Mouse (Mus musculus): ENCODE results near the gene Scfd2. TPM values are rescaled to one million over a fixed set of nuclear protein-coding genes. Genes with fewer than 3 reads are reported as not detected.

Gene Scfd2
- polyA plus RNA-seq, 1 experiment from 2014 or later: 15.0 TPM

DNA sequence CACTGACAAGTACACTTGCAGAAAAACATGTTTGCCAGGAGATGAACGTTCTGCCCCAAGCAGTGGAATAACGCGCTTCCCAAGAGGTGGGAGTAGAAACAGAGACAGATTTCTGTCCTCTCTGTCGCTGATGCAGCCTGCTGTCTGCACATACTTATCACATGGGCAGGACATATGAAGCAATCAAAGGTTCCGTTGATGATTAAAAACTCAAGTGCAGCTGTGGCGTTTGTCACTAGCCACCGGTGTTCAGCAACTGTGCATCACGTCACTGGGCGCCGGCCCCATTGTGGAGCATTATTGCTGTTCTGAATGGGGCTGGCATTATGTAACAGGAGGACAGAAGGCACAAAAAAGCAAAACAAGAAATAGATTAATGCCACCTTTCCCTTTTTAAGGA, 348.4 kb downstream of the Scfd2 start:
- 0 out of 2 replicates have a peak, but pooled peaks have one; percentile 16 for ATAC-seq (replicated peaks; ENCODE audit: extremely low read depth, insufficient read depth, low FRiP score)

DNA sequence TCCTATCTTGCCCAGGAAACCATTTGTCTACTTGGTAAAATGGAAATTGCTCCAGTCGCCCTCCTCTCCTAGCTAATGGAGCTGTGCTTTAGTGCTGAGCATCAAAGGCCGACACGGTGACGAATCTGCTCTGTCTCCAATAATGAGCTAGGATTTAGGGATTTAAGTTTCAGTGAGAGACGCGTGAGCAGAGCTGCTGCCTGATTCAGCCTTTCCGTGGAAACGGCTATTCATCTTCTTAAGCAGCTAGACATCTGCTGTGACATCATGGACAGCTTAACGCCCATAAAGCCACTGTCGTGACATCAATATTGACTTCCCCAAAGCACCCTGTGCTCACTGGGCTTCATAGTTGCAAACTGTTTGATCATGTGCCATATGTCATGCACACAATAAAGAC, 351.3 kb downstream of the Scfd2 start:
- Histone ChIP-seq H3K4me1 (ENCODE audit: control insufficient read depth, insufficient read depth, low read length) (peaks cover 29% of the 10 kb centered on the region), H3K27me3 (ENCODE audit: control insufficient read depth, insufficient read depth, low read length) (no peaks in the 10 kb centered on the region), H3K4me2 (ENCODE audit: low read depth, low read length) (no peak overlapping the region), H3K9ac (ENCODE audit: low read length) (no peak overlapping the region), H3K9me3 (replicated peaks; ENCODE audit: control insufficient read depth, low read length) (no peaks in the 10 kb centered on the region), H3K4me3 (ENCODE audit: low read length) (no peak overlapping the region), H3K27ac (ENCODE audit: low read length) (no peak overlapping the region), H3K36me3 (ENCODE audit: control insufficient read depth, insufficient read depth) (no peaks in the 10 kb centered on the region)
- no peak for ATAC-seq (replicated peaks; ENCODE audit: extremely low read depth, insufficient read depth, low FRiP score)
- WGBS: 67% methylated on average over 10 of the region's 10 CpGs

More for the DNA sequence above, 348.4 kb downstream of the Scfd2 start:
- WGBS: 32% methylated on average over 10 of the region's 10 CpGs
- 0 out of 2 replicates have a peak overlapping the region, but pooled peaks have one; percentile 32 for H3K9ac ChIP-seq (ENCODE audit: low read length)
- H3K4me1 ChIP-seq (ENCODE audit: control insufficient read depth, insufficient read depth, low read length): peaks cover 29% of the 10 kb centered on the region
- H3K36me3 ChIP-seq (ENCODE audit: control insufficient read depth, insufficient read depth): no peaks in the 10 kb centered on the region
- no peak overlapping the region for H3K27ac ChIP-seq (ENCODE audit: low read length)
- no peaks in the 10 kb centered on the region for H3K9me3 ChIP-seq (replicated peaks; ENCODE audit: control insufficient read depth, low read length)
- no peaks in the 10 kb centered on the region for H3K27me3 ChIP-seq (ENCODE audit: control insufficient read depth, insufficient read depth, low read length)
- H3K4me3 ChIP-seq (ENCODE audit: low read length): no peak overlapping the region
- peak overlapping the region; percentile 21; the same call in 1 of the 2 replicates for H3K4me2 ChIP-seq (ENCODE audit: low read depth, low read length)

DNA sequence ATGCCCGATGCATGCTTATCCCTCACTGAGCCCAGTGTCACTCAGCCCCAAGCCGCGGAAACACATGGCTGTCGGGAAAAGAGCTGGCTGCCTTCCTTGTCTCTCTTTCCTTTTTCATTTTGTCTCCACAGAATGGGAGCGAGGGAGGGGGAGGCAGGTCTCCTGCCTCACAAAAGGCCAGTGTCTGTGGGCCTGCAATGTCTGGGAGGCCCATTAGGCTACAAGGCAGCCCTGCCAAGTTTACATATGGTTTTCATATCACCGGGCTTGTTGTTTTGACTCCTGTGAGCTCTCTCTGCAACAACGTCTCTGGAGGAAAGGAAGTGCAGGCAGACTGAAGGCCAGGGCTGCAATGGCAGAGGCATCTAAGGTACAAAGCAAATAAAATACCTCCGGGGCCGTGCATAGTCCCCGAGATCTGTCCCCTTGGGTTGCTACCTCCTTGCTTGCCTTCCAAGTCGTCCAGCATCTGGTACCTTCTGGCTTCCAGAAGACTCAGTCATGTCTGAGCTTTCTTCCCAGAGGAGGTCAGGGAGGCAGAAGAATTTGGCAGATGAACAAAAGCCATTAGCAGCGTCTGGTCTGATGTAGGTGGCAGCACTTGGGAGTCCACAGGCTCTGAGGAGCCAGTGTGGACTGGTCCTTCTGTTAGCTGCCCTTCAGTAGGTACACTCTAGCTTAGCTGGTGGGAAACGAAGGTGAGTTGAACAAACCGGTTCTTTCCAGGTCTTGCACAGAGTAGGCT, 355.9 kb downstream of the Scfd2 start:
- no peaks in the 10 kb centered on the region for H3K36me3 ChIP-seq (ENCODE audit: control insufficient read depth, insufficient read depth)
- peak overlapping the region; percentile 14; the same call in 1 of the 2 replicates for H3K4me2 ChIP-seq (ENCODE audit: low read depth, low read length)
- ATAC-seq (replicated peaks; ENCODE audit: extremely low read depth, insufficient read depth, low FRiP score): peak; percentile 58
- H3K9me3 ChIP-seq (replicated peaks; ENCODE audit: control insufficient read depth, low read length): no peaks in the 10 kb centered on the region
- peak overlapping the region; percentile 64 for H3K27ac ChIP-seq (ENCODE audit: low read length)
- H3K4me1 ChIP-seq (ENCODE audit: control insufficient read depth, insufficient read depth, low read length): peaks cover 35% of the 10 kb centered on the region
- H3K4me3 ChIP-seq (ENCODE audit: low read length): no peak overlapping the region
- 36% methylated on average over 14 of the region's 14 CpGs for WGBS
- no peaks in the 10 kb centered on the region for H3K27me3 ChIP-seq (ENCODE audit: control insufficient read depth, insufficient read depth, low read length)
- 0 out of 2 replicates have a peak overlapping the region, but pooled peaks have one; percentile 4 for H3K9ac ChIP-seq (ENCODE audit: low read length)

DNA sequence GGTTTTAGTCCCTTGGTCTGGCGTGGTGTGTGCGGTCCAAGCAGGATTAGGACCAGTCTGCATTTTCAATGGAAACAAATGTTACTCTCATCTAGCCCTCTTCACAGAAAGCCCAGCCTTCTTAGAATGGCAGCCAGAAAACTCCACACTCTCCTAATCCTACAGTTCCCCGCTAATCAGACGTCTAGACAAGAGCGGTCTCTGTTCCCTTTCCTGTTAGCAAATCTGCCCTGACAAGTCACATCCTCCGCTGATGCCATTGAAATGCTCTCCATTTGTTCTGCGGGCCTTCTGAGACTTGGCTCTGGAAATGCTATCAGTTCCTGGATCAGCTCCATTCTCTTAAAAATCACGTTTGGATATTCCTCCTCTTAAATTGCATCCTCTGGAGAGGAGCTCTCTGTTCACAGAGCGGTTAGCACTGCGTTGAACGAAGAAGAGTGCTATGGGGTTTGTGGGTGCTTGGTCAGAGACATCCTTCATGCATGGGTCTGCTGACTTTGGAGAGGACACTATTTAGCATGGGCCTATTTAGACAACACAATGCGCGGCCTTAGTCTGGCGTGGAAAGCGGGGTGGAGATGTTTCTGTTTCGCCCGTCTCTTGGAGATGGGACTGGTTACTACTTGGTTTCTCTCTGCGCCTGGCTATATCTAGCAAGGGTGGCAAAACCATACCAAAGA, 358.3 kb downstream of the Scfd2 start:
- H3K27ac ChIP-seq (ENCODE audit: low read length): peak overlapping the region; percentile 84
- no peak overlapping the region for H3K4me3 ChIP-seq (ENCODE audit: low read length)
- H3K36me3 ChIP-seq (ENCODE audit: control insufficient read depth, insufficient read depth): no peaks in the 10 kb centered on the region
- no peaks in the 10 kb centered on the region for H3K9me3 ChIP-seq (replicated peaks; ENCODE audit: control insufficient read depth, low read length)
- no peaks in the 10 kb centered on the region for H3K27me3 ChIP-seq (ENCODE audit: control insufficient read depth, insufficient read depth, low read length)
- peaks cover 35% of the 10 kb centered on the region for H3K4me1 ChIP-seq (ENCODE audit: control insufficient read depth, insufficient read depth, low read length)
- ATAC-seq (replicated peaks; ENCODE audit: extremely low read depth, insufficient read depth, low FRiP score): peak; percentile 55
- no peak overlapping the region; the same call in 1 of the 2 replicates for H3K9ac ChIP-seq (ENCODE audit: low read length)
- 54% methylated on average over 18 of the region's 18 CpGs for WGBS
- no peak overlapping the region for H3K4me2 ChIP-seq (ENCODE audit: low read depth, low read length)

DNA sequence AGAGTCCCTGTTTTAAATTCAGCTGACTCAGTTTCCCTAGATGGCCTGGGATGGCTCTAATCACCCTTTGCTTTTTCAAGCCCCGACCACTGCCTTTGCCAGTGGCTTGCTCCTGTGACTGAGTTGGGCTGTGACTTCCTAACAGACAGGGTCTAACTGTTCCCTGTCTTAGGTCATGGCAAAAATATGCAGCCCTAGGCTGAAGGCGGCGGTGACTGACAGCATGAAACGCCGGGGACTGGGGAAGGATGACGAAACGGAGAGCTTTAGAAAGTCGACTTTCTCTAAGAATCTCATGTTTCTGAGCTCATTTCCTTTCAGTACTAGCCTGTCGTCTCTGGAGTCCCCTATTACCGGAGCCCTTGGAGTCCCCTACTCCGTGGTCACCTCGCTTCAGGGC, 359.4 kb downstream of the Scfd2 start:
- Histone ChIP-seq H3K9ac (ENCODE audit: low read length) (peak overlapping the region; percentile 59), H3K27me3 (ENCODE audit: control insufficient read depth, insufficient read depth, low read length) (no peaks in the 10 kb centered on the region), H3K4me1 (ENCODE audit: control insufficient read depth, insufficient read depth, low read length) (peaks cover 35% of the 10 kb centered on the region), H3K36me3 (ENCODE audit: control insufficient read depth, insufficient read depth) (no peaks in the 10 kb centered on the region), H3K27ac (ENCODE audit: low read length) (peak overlapping the region; percentile 84), H3K4me3 (ENCODE audit: low read length) (peak overlapping the region; percentile 16; the same call in 1 of the 2 replicates), H3K9me3 (replicated peaks; ENCODE audit: control insufficient read depth, low read length) (no peaks in the 10 kb centered on the region), H3K4me2 (ENCODE audit: low read depth, low read length) (peak overlapping the region; percentile 52)
- WGBS: 18% methylated on average over 12 of the region's 12 CpGs
- peak; percentile 73 for ATAC-seq (replicated peaks; ENCODE audit: extremely low read depth, insufficient read depth, low FRiP score)

DNA sequence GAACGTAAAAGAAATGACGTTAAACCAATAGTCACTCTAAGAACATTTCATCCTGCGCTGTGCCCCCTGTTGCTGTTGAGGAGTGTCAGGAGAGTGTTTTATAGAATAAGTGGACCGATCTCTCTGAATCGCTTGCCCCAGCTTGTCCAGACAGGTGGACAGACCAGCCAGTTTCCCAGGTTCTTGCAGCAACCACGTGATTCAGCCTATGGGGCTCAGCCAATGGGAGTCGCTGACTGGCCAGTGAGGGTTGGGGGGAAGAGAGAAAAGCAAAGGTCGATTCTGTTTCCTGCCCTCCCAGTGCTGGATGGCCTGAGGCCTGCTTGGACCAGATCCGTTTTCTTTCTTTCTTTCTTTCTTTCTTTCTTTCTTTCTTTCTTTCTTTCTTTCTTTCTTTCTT, 359.8 kb downstream of the Scfd2 start:
- H3K4me3 ChIP-seq (ENCODE audit: low read length): no peak overlapping the region
- peaks cover 34% of the 10 kb centered on the region for H3K4me1 ChIP-seq (ENCODE audit: control insufficient read depth, insufficient read depth, low read length)
- WGBS: 67% methylated on average over 9 of the region's 9 CpGs
- no peaks in the 10 kb centered on the region for H3K36me3 ChIP-seq (ENCODE audit: control insufficient read depth, insufficient read depth)
- H3K9me3 ChIP-seq (replicated peaks; ENCODE audit: control insufficient read depth, low read length): no peaks in the 10 kb centered on the region
- H3K27me3 ChIP-seq (ENCODE audit: control insufficient read depth, insufficient read depth, low read length): no peaks in the 10 kb centered on the region
- ATAC-seq (replicated peaks; ENCODE audit: extremely low read depth, insufficient read depth, low FRiP score): no peak
- no peak overlapping the region; the same call in 1 of the 2 replicates for H3K9ac ChIP-seq (ENCODE audit: low read length)
- peak overlapping the region; percentile 52; the same call in 1 of the 2 replicates for H3K4me2 ChIP-seq (ENCODE audit: low read depth, low read length)
- H3K27ac ChIP-seq (ENCODE audit: low read length): peak overlapping the region; percentile 84

DNA sequence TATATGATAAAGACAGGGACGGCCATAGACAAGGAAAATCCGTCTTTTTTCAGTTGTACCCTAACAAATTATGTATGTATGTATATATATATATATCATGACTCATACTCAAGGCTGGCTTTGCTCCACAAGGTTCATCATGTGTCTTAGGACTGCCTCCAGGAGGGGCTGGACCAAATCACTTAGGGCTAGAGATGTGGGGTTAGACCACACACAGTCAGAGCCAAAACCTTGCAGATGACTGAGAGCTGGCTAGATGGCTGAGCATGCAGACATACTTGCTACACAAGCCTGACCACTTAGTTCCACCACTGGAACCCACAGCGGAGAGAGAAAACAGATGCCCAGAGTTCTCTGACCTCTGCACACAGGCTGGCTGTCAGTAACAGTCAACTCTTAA, 363.5 kb downstream of the Scfd2 start:
- Histone ChIP-seq H3K27me3 (ENCODE audit: control insufficient read depth, insufficient read depth, low read length) (no peaks in the 10 kb centered on the region), H3K9me3 (replicated peaks; ENCODE audit: control insufficient read depth, low read length) (no peaks in the 10 kb centered on the region), H3K9ac (ENCODE audit: low read length) (no peak overlapping the region), H3K4me2 (ENCODE audit: low read depth, low read length) (no peak overlapping the region), H3K27ac (ENCODE audit: low read length) (no peak overlapping the region), H3K4me1 (ENCODE audit: control insufficient read depth, insufficient read depth, low read length) (peaks cover 27% of the 10 kb centered on the region), H3K4me3 (ENCODE audit: low read length) (no peak overlapping the region), H3K36me3 (ENCODE audit: control insufficient read depth, insufficient read depth) (no peaks in the 10 kb centered on the region)
- 66% methylated on average over 3 of the region's 3 CpGs for WGBS
- no peak for ATAC-seq (replicated peaks; ENCODE audit: extremely low read depth, insufficient read depth, low FRiP score)

DNA sequence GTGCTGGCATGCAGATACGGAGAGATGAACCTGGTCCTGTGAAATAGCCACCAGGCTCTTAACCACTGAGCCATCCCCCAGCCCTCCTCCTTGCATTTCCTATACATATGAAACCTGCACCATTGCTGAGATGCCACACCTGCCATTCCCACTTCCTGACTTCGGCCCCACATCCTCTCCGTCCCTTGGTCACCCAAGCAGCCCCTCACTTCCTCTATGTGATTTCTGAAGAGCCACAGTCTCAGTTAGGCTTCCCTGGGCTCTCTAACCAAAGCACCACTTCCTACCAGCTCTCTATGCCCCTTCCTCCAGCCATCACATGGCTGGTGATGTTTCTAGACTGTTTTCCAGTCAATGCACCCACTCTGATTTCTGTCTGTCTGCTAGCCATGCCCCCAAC, 364.9 kb downstream of the Scfd2 start:
- ATAC-seq (replicated peaks; ENCODE audit: extremely low read depth, insufficient read depth, low FRiP score): no peak
- Histone ChIP-seq H3K4me2 (ENCODE audit: low read depth, low read length) (no peak overlapping the region), H3K27me3 (ENCODE audit: control insufficient read depth, insufficient read depth, low read length) (no peaks in the 10 kb centered on the region), H3K36me3 (ENCODE audit: control insufficient read depth, insufficient read depth) (no peaks in the 10 kb centered on the region), H3K27ac (ENCODE audit: low read length) (no peak overlapping the region), H3K9ac (ENCODE audit: low read length) (no peak overlapping the region), H3K9me3 (replicated peaks; ENCODE audit: control insufficient read depth, low read length) (no peaks in the 10 kb centered on the region), H3K4me3 (ENCODE audit: low read length) (no peak overlapping the region), H3K4me1 (ENCODE audit: control insufficient read depth, insufficient read depth, low read length) (peaks cover 28% of the 10 kb centered on the region)
- WGBS: 84% methylated on average over 3 of the region's 3 CpGs

DNA sequence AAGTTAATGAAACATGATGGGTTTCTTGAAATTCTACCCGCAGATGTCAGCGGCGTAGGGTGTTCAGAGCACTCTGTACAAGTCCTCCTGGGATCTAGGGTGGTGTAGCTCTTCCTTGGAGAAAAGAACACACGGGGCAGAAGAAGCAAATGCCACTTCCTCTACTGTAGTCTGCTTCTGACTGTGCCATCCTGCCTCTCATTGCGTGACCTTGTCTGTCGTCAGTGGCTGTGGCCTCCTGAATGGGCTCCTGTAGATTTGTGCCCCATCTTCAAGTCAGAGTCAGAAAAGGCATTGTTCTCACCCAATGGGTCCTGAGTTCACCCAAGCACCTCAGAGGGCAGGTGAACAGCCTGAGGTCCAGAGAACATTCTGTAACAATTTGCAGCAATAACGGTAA, 367.0 kb downstream of the Scfd2 start:
- Histone ChIP-seq H3K4me2 (ENCODE audit: low read depth, low read length) (no peak overlapping the region), H3K27me3 (ENCODE audit: control insufficient read depth, insufficient read depth, low read length) (no peaks in the 10 kb centered on the region), H3K4me1 (ENCODE audit: control insufficient read depth, insufficient read depth, low read length) (peaks cover 45% of the 10 kb centered on the region), H3K9ac (ENCODE audit: low read length) (no peak overlapping the region), H3K27ac (ENCODE audit: low read length) (no peak overlapping the region), H3K4me3 (ENCODE audit: low read length) (no peak overlapping the region), H3K9me3 (replicated peaks; ENCODE audit: control insufficient read depth, low read length) (no peaks in the 10 kb centered on the region), H3K36me3 (ENCODE audit: control insufficient read depth, insufficient read depth) (no peaks in the 10 kb centered on the region)
- ATAC-seq (replicated peaks; ENCODE audit: extremely low read depth, insufficient read depth, low FRiP score): no peak
- WGBS: 83% methylated on average over 7 of the region's 7 CpGs
